Mouse (Mus musculus) ovary, postnatal 36 days (tissue): ENCODE measurements around the gene Azi2.

ENCODE experiments used
- DNase-seq: peaks from one replicate; pipeline ENCODE4 v3.0.0; 2022; ENCODE audit warnings: low spot score, mixed read lengths

The Azi2 gene

DNA sequence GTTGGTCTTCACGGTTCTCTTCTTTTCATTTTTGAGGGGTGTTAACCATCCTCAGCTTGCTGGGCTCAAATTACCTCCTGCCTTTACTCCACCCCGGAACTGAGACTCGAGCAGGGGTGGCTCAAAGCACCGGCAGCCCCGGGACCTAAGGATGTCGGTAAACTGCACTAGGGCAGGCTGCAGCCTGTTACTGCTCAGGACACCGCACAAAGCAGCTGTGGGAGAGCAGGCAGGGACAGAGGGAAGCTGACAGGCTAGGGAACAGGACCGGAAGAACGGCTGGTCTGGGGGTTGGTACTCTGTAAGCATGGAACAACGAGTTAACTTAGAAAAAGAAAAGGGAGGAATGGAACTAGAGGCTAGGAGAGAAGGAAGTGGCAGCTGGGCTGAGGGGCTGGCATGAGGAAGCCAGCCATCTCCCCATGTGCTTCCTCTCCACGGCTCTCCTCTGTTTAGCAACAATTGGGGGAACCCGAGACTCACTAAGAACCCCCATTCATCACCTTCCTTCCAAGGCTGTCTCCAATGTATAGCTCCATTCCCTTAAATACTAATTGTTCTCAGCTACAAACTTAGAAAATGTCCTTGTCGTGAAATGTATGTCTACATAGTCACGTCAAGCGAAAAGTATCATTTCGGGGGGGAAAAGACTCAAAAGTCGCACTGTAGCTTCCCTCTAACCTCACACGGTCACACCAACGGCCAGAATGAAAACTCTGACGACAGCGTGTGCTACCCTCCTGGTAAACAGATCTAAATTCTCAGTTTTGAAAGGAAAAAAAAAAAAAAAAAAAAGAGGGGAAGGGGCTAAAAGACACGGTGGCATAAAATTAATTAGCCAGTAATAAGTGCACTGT is 42.5 kb downstream of the Azi2 start:
- DNase-seq, result no peak

DNA sequence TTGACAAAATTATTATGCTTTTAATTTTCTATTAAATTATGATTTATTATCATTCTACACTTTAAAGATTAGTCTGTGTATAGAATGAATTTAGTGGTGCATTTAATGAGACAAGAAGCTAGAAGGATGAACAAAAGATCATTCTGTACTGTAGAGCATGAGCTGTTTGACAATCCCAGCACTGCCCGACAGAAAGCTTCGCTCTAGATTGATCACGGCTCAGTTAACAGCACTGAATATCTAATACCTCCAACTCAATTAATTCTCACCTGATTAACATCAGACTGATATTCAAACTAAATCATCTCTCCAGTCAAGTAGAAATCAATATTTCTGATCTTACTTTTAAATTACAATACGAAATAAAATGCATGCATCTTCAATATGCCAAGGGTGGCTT is 43.5 kb downstream of the Azi2 start:
- DNase-seq, result no peak

GRCm38 (mm10) chr9:118099395-118099794 is 59.1 kb downstream of the Azi2 start:
- DNase-seq, result no peak

DNA sequence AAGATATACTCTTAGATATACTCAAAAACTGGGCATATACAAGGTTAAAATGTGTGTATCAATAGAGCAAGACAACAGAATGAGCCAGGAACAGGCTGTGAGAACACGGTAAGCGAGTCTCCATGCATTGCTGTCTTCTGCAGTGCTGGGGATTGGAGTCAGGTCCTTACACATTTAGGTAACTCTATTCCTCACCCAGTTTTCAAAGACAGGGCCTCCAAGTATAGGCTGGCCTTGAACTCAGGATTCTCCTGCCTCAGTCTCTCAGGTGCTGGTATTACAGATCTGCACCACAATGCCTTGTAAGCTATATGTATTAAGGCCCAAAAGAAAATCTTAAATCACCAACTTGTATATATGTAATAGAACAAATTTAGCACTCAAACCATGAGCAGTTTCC is 60.2 kb downstream of the Azi2 start:
- no peak for DNase-seq

- DNase-seq, result no peak
Measured at GRCm38 (mm10) chr9:118101802-118102201, 61.5 kb downstream of the Azi2 start.

GRCm38 (mm10) chr9:118108527-118109011 is 68.3 kb downstream of the Azi2 start:
- no peak for DNase-seq

DNA sequence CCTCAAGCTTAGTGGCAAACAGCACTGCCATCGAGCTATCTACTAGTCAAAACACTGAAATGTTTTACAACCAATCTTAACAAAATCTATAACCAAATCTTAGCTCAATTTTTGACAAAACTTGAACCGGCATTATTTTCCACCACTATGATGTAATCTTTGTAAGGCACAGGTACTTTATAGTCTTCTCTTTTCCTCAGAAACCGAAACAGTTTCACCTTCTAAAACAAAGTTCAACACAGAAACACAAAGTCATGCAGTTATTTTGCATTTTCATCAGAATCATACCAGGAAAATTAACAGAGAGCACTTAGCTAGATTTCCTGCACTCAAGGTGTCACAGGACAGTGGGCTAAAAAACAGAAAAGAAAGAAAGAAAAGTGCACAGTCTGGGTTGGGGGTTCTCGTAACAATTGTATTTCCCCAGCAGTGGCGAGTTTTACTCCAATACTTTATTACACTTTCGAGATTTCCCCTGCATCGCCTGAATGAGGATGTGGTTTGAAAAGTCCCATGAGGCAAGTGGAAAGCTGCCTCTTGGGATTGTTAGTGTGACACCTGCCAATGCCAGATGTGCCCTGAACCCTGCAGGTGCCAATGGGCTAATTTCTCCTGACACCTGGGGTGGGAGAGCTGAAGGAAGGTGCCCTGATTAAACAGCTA is 69.5 kb downstream of the Azi2 start:
- no peak for DNase-seq

DNA sequence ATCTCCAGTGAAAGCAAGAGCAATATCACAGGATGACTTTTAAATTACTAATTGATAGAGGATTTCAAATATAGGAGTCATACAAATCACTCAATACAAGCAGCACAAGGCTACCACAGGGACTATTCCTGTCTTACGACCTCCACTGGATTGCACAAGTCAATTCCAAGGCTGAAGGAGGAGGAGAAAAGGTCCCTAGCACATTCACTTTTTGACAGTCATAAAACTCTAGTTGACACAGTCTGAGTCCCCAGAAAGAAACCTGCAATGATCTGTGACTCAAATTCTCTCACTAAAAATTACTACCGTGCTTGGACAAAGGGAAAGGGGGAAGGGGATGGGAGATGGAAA is 70.0 kb downstream of the Azi2 start:
- no peak for DNase-seq
